Mouse (Mus musculus) MEL (cell line): ENCODE measurements around the gene Gm10130. TPM values are rescaled to one million over a fixed set of nuclear protein-coding genes. Genes with fewer than 3 reads are reported as not detected.

Experiments
- polyA plus RNA-seq, 2 experiments: library from polyadenylated mRNA; stranded (reverse) in 1 of 2; unstranded in 1 of 2; fragments of >175 nt in 1 of 2; fragments of >200 nt in 1 of 2; gene quantifications; 2 replicates each; pipeline versions ENCODE4 v1.2.1 to v1.2.4; 2012; ENCODE audit warnings: low replicate concordance in 2 of 2, low read depth in 1 of 2; ENCODE audit not compliant: insufficient read length in 2 of 2, insufficient read depth in 1 of 2, missing spikeins in 1 of 2
- total RNA-seq: library from RNA; depleted of rRNA; stranded (reverse); fragments of 300-350 nt; gene quantifications from 2 replicates; pipeline ENCODE4 v1.2.3, GENCODE M21; 2012; rRNA removed

The Gm10130 gene
- total and polyA plus RNA-seq, 3 experiments = 3.2 to 7.4 TPM; not detected in 1

Other genes starting within 250 kb of the Gm10130 start
- 6.9 and 8.2 TPM in 2 replicates for gene Zfp120, start 187.0 kb upstream of the Gm10130 start, total RNA-seq
- 100 to 1,000 TPM in 1 of 2 experiments, 1 to 10 TPM in 1; 3.8 to 445 TPM for gene Zfp120, start 187.0 kb upstream of the Gm10130 start, polyA plus RNA-seq
- not detected in 2 replicates for gene Gm10770, start 144.0 kb upstream of the Gm10130 start, total RNA-seq
- not detected for gene Gm10770, start 144.0 kb upstream of the Gm10130 start, polyA plus RNA-seq
- gene Gm14139, start 141.9 kb upstream of the Gm10130 start, total RNA-seq = 5.9 and 8.2 TPM in 2 replicates
- 1,000 to 10,000 TPM in 1 of 2 experiments, 1 to 10 TPM in 1; 3.7 to 1,370 TPM for gene Gm14139, start 141.9 kb upstream of the Gm10130 start, polyA plus RNA-seq
- gene Zfp937, start 105.6 kb upstream of the Gm10130 start, total RNA-seq = not detected in 2 replicates
- not detected for gene Zfp937, start 105.6 kb upstream of the Gm10130 start, polyA plus RNA-seq
- 5.8 and 6.3 TPM in 2 replicates for gene Gm21994, start 68.1 kb upstream of the Gm10130 start, total RNA-seq
- 100 to 1,000 TPM in 1 of 2 experiments, 1 to 10 TPM in 1; 6.4 to 803 TPM for gene Gm21994, start 68.1 kb upstream of the Gm10130 start, polyA plus RNA-seq
- gene Gm14124, start 66.2 kb upstream of the Gm10130 start, total RNA-seq = 0.12 TPM in 1 of 2 replicates, not detected in the other
- gene Gm14124, start 66.2 kb upstream of the Gm10130 start, polyA plus RNA-seq = under 1 TPM in 1 of 2 experiments, not detected in 1; 0.04 TPM
- not detected in 2 replicates for gene 3300002I08Rik, start 39.1 kb downstream of the Gm10130 start, total RNA-seq
- gene 3300002I08Rik, start 39.1 kb downstream of the Gm10130 start, polyA plus RNA-seq = not detected
- not detected in 2 replicates for gene Zfp442, start 127.8 kb downstream of the Gm10130 start, total RNA-seq
- not detected for gene Zfp442, start 127.8 kb downstream of the Gm10130 start, polyA plus RNA-seq
- gene Zfp345, start 161.4 kb downstream of the Gm10130 start, total RNA-seq = 2.5 and 3.0 TPM in 2 replicates
- 100 to 1,000 TPM in 1 of 2 experiments, 1 to 10 TPM in 1; 1.0 to 254 TPM for gene Zfp345, start 161.4 kb downstream of the Gm10130 start, polyA plus RNA-seq
- 12.4 and 18.5 TPM in 2 replicates for gene Cst7, start 246.7 kb downstream of the Gm10130 start, total RNA-seq
- gene Cst7, start 246.7 kb downstream of the Gm10130 start, polyA plus RNA-seq = 10 to 100 TPM in 1 of 2 experiments, not detected in 1; 35.8 TPM